Mouse (Mus musculus): ENCODE measurements at regions not wholly inside any gene's neighbourhood (a gene's known extent, or its start where the extent isn't known, plus 50 kb on each side); places are given as distances from the start of the nearest gene placed in this dataset.

GRCm38 (mm10) chr8:96680416-96681027 lies 792.2 kb upstream of the Got2 start:
- DNase-seq (ENCODE audit: low spot score in 2 of 2), result peak; percentile 43 to 80

GRCm38 (mm10) chr8:96679510-96679909 lies 791.2 kb upstream of the Got2 start:
- DNase-seq (ENCODE audit: low spot score in 2 of 2), result no peak

- no peak for DNase-seq (ENCODE audit: low spot score in 2 of 2)
These were observed 786.4 kb upstream of the Got2 start for GRCm38 (mm10) chr8:96674703-96675102.

- DNase-seq (ENCODE audit: low spot score in 2 of 2), result no peak
These were observed 768.3 kb upstream of the Got2 start for GRCm38 (mm10) chr8:96656495-96657279.

- no peak for DNase-seq (ENCODE audit: low spot score in 2 of 2)
These were observed 759.4 kb upstream of the Got2 start for GRCm38 (mm10) chr8:96647743-96648142.

All from cerebellum, postnatal 4 days (tissue).